Mouse (Mus musculus) small intestine, adult 2 months (tissue): ENCODE measurements around the gene Nek2.

ENCODE experiments used
- CTCF ChIP-seq: fragments of 200-500 bp; IDR thresholded peaks from 2 replicates; pipeline ENCODE4 v1.5.1; 2012; ENCODE audit warnings: low read depth, mild to moderate bottlenecking, control low read depth, inconsistent platforms, low read length, moderate library complexity, mixed read lengths; ENCODE audit not compliant: insufficient replicate concordance, insufficient read length; ENCODE audit errors: extremely low read depth
- POLR2A ChIP-seq: fragments of 200-500 bp; IDR thresholded peaks from 2 replicates; pipeline ENCODE4 v1.6.1; 2012; ENCODE audit warnings: low read depth, mild to moderate bottlenecking, control low read depth, inconsistent platforms, low read length, moderate library complexity

DNA sequence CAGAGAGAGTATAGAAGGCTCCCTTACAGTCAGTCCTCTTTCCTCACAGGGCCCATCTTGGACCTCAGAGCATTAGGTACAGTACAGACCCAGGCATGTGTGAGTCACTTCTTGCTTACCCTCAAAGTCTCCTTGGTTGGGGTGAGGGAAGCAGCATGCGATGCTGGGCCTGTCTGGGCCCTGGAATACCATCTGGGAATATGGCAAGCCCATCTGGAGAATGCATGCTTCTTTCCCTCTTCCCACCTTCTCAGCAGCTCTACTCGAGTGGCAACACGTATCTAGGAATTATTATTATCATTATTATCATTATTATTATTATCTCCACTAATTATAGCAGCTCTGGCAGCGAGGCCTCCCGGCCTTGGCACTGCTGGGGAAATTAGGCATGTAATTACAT is 33.5 kb downstream of the Nek2 start:
- TF ChIP-seq POLR2A (no peak), CTCF (no peak)
